Mouse (Mus musculus) limb, embryonic 14.5 days (tissue): ENCODE measurements around the gene Tmem209. TPM values are rescaled to one million over a fixed set of nuclear protein-coding genes. Genes with fewer than 3 reads are reported as not detected.
A peak's percentile ranks its signal among the peaks of the same experiment; 100 is the strongest.

ENCODE experiments used
- ATAC-seq: fragments of 200-750 bp; cut with Nextera tagmentation; 2 replicates; pipeline ENCODE4 v1.8.0; 2017; ENCODE audit warnings: low read depth, moderate number of reproducible peaks, moderate TSS enrichment; ENCODE audit not compliant: low FRiP score
- DNase-seq: peaks from one replicate; pipeline ENCODE4 v3.0.0-alpha.2; 2015; ENCODE audit warnings: low spot score
- H3K27ac ChIP-seq: fragments of 300-500 bp; sonication (generic); replicated peaks from 2 replicates; pipeline ENCODE4 v1.5.1; 2014; ENCODE audit warnings: low read depth, mild to moderate bottlenecking, low read length, moderate library complexity, mixed read lengths
- H3K27me3 ChIP-seq: fragments of 300-500 bp; sonication (generic); 2 replicates; pipeline ENCODE4 v1.6.1; 2014; ENCODE audit warnings: low read length, mixed read lengths; ENCODE audit not compliant: control insufficient read depth, insufficient read depth
- H3K36me3 ChIP-seq: fragments of 300-500 bp; sonication (generic); 2 replicates; pipeline ENCODE4 v1.6.1; 2014; ENCODE audit warnings: mild to moderate bottlenecking, low read length, moderate library complexity, mixed read lengths; ENCODE audit not compliant: control insufficient read depth, insufficient read depth
- H3K4me1 ChIP-seq: fragments of 300-500 bp; sonication (generic); 2 replicates; pipeline ENCODE4 v1.6.1; 2014; ENCODE audit warnings: antibody characterized with exemption, low read length, mixed read lengths; ENCODE audit not compliant: control insufficient read depth, insufficient read depth
- H3K4me2 ChIP-seq: fragments of 300-500 bp; sonication (generic); replicated peaks from 2 replicates; pipeline ENCODE4 v1.6.1; 2014; ENCODE audit warnings: low read depth, mild to moderate bottlenecking, low read length, moderate library complexity; ENCODE audit not compliant: severe bottlenecking
- H3K4me3 ChIP-seq: fragments of 300-500 bp; sonication (generic); replicated peaks from 2 replicates; pipeline ENCODE4 v1.5.1; 2014; ENCODE audit warnings: low read length
- H3K9ac ChIP-seq: fragments of 300-500 bp; sonication (generic); 2 replicates; pipeline ENCODE4 v1.6.1; 2014; ENCODE audit warnings: mild to moderate bottlenecking, low read depth, low read length, moderate library complexity; ENCODE audit not compliant: severe bottlenecking
- H3K9me3 ChIP-seq: fragments of 300-500 bp; sonication (generic); 2 replicates; pipeline ENCODE4 v1.6.1; 2016; ENCODE audit warnings: low read length; ENCODE audit not compliant: control insufficient read depth
- POLR2A ChIP-seq: fragments of 200-500 bp; IDR thresholded peaks from 2 replicates; pipeline ENCODE4 v1.8.0; 2012; ENCODE audit warnings: inconsistent platforms, mild to moderate bottlenecking, moderate library complexity, borderline replicate concordance; ENCODE audit not compliant: insufficient read depth, insufficient read length; ENCODE audit errors: extremely low read depth
- WGBS: fragments of 180-500 bp; shearing (Covaris S2); extraction: QIAGEN DNeasy Blood & Tissue Kit; methylation state at CpG from one replicate; pipeline ENCODE4 v1.1.7; 2014; 5-methylcytosine and 5-hydroxymethylcytosine counted together
- polyA plus RNA-seq, 2 experiments: library from polyadenylated mRNA; depleted of rRNA in 1 of 2; stranded (reverse) in 1 of 2; unstranded in 1 of 2; fragments of >200 nt; fragmentation: Nextera tagmentation in 1 of 2; extraction: Ambion mirVana in 1 of 2; gene quantifications; 2 replicates each; pipeline versions ENCODE4 v1.2.1 to v1.2.3; 2012 to 2014

Tmem209 gene
- polyA plus RNA-seq, 2 experiments, result 28.3 to 47.5 TPM

DNA sequence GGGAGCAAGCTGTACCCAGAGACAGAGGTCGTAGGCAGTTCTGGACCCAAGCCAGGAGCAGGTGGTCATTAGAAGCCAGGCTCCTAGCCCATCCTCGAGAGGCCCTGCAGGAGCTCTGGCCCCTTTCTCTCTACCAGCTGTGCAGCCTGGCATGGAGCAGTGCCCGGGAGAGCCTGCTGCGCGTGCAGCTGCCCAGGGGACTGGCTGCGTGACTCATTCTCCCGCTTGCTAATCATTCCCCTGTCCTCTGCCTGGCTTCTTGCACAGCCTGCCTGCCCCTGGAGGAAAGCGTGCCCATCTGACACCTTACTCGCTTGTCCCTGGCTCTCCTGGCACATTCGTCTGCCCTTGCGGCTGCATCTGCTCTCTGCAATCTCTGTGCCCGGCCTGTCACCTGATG, 40.2 kb downstream of the Tmem209 start:
- WGBS, result 80% methylated on average over 12 of the region's 12 CpGs

DNA sequence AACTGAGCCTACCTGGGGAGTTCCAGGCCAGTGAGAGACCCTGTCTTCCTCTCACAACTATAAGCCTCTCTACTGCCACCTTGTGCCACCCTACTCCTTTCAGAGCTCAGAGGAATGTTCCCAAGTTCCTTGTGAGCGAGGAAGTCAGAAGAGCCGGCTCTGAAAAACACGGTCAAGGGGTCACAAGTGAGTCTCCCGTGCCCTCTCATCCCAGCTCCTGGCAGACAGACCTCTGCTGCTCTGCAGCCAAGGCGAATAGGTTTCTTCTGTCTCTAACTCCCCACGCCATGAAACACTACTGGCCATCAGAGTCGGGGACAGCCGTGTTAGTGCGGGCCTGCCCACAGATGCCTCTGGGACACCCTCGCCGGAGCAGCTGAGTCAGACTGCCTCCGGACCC, 40.9 kb downstream of the Tmem209 start:
- H3K9me3 ChIP-seq, result no peaks in the 10 kb centered on the region
- H3K4me3 ChIP-seq, result no peak overlapping the region
- no peaks in the 10 kb centered on the region for H3K36me3 ChIP-seq
- H3K27me3 ChIP-seq, result no peaks in the 10 kb centered on the region
- TF ChIP-seq POLR2A, result no peak
- WGBS, result 59% methylated on average over 12 of the region's 12 CpGs
- H3K4me1 ChIP-seq, result no peaks in the 10 kb centered on the region; the same call in 1 of the 2 replicates
- H3K9ac ChIP-seq, result no peak overlapping the region
- no peak for DNase-seq
- H3K4me2 ChIP-seq, result no peak overlapping the region
- 0 out of 2 replicates have a peak overlapping the region, but pooled peaks have one; percentile 19 for H3K27ac ChIP-seq
- no peak for ATAC-seq

More for the DNA sequence above, 40.2 kb downstream of the Tmem209 start:
- no peak for TF ChIP-seq POLR2A
- Histone ChIP-seq H3K4me1 (no peaks in the 10 kb centered on the region; the same call in 1 of the 2 replicates), H3K27me3 (no peaks in the 10 kb centered on the region), H3K36me3 (no peaks in the 10 kb centered on the region), H3K27ac (no peak overlapping the region), H3K9me3 (no peaks in the 10 kb centered on the region), H3K9ac (no peak overlapping the region), H3K4me2 (no peak overlapping the region), H3K4me3 (no peak overlapping the region)
- DNase-seq (no peak), ATAC-seq (no peak)

DNA sequence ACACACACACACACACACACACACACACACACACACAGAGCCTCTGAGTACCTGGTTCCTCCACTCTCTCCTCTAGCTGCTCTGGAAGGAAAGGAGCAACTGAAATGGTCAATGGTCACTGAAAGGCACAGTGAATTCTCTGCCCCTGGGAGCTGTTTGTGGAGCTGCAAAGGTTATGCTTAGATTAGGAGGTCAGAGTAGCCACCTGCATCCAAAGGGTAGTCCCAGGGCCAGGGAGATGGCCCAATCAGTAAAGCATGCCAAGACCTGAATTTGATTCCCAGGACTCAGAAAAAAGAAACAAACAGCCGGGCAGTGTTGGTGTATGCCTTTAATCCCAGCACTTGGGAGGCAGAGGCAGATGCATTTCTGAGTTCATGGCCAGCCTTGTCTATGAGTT, 41.5 kb downstream of the Tmem209 start:
- DNase-seq (no peak), ATAC-seq (no peak)
- TF ChIP-seq POLR2A, result no peak
- H3K4me3 ChIP-seq, result no peak overlapping the region
- no peaks in the 10 kb centered on the region for H3K9me3 ChIP-seq
- H3K9ac ChIP-seq, result no peak overlapping the region
- 77% methylated on average over 1 of the region's 1 CpGs for WGBS
- no peaks in the 10 kb centered on the region for H3K36me3 ChIP-seq
- no peak overlapping the region for H3K27ac ChIP-seq
- H3K4me1 ChIP-seq, result no peaks in the 10 kb centered on the region; the same call in 1 of the 2 replicates
- no peak overlapping the region for H3K4me2 ChIP-seq
- no peaks in the 10 kb centered on the region for H3K27me3 ChIP-seq

DNA sequence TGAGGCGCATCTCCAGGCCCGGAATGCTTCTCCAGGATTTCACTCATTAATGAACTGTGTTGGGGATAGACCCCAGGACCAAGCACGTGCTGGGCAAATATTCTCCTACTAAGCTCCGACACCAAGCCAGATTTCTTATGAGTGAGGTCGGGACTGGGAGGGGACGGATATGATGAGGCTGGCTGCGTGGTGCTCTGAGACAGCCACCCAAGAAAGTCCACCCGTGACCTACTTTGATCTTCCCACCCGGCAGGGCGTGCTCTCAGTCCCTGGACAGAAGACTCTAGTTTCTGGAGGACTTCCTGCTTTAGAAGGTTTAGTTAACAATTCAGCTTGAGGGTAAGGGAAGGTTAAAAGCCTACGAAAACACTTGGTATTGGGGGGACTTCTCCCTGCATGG, 44.0 kb downstream of the Tmem209 start:
- ATAC-seq, result no peak
- WGBS, result 85% methylated on average over 11 of the region's 11 CpGs
- peaks cover 15% of the 10 kb centered on the region for H3K4me1 ChIP-seq

DNA sequence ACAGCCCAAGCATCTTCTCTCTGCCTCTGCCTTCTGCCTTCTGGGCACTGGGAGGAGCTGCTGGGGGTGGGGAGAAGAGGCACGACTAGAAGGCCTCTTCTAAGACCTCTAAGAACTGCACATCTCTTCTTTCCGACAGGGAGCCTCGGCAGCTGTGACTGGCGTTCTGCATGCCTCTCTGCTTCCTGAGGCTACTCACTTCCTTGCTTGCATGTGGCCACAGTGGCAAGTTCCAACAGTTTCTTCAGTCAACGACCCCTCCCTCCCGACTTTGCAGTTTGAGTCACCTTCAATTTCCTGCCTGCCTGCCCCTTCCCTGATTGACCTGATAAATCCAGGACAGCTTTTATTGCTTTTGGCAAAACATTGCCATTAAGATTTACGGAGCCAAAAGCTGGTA, 46.8 kb downstream of the Tmem209 start:
- Histone ChIP-seq H3K9me3 (no peaks in the 10 kb centered on the region), H3K4me2 (no peak overlapping the region), H3K9ac (no peak overlapping the region), H3K4me3 (no peak overlapping the region), H3K36me3 (no peaks in the 10 kb centered on the region), H3K27ac (no peak overlapping the region), H3K27me3 (no peaks in the 10 kb centered on the region), H3K4me1 (peaks cover 29% of the 10 kb centered on the region)
- 6% methylated on average over 7 of the region's 7 CpGs for WGBS
- TF ChIP-seq POLR2A, result no peak
- no peak for DNase-seq
- no peak for ATAC-seq

More for the DNA sequence above, 44.0 kb downstream of the Tmem209 start:
- TF ChIP-seq POLR2A, result no peak
- Histone ChIP-seq H3K27ac (no peak overlapping the region), H3K9me3 (no peaks in the 10 kb centered on the region), H3K4me3 (no peak overlapping the region), H3K9ac (no peak overlapping the region), H3K36me3 (no peaks in the 10 kb centered on the region), H3K4me2 (no peak overlapping the region), H3K27me3 (no peaks in the 10 kb centered on the region)
- no peak for DNase-seq
